Mouse (Mus musculus): ENCODE measurements around the gene Lor. TPM values are rescaled to one million over a fixed set of nuclear protein-coding genes. Genes with fewer than 3 reads are reported as not detected.
A peak's percentile ranks its signal among the peaks of the same experiment; 100 is the strongest.

Lor gene
- polyA plus RNA-seq (2015; fragmentation: Nextera tagmentation; extraction: Ambion mirVana), result 0.17 and 0.50 TPM in 2 replicates

DNA sequence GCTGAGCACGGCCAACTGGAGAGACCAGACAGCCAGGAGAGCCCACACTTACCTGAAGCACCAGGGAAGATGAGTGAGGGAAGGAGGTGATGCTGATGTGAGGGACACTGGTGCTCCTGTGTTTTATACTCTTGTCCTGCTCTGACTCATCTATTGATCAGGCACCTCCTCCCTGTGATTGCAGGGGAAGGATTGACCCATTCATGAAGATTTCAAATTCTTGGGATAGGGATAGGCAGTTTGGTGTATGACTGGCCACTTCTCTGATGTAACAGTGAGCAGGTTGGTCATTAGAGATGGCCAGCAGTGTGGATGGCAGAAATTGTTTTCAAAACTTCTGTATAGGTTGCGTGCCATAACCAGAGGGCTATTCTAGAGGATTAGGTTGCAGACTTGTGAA lies at the start of gene Lor:
Gene Lor, minus strand, starts transcription at position 101 of the 400 bp plus-strand sequence.
- Histone ChIP-seq H3K36me3 (ENCODE audit: control insufficient read depth, insufficient read depth, low read length) (no peaks in the 10 kb centered on the region), H3K27me3 (replicated peaks; ENCODE audit: control insufficient read depth, insufficient read depth, low read length) (peaks cover 18% of the 10 kb centered on the region), H3K4me2 (ENCODE audit: low read depth, low read length) (peak within 1 kb of the TSS; percentile 98), H3K9ac (ENCODE audit: low read depth, low read length) (no peak within 1 kb of the TSS), H3K4me3 (ENCODE audit: low read length) (peak within 1 kb of the TSS; percentile 75; the same call in 1 of the 2 replicates), H3K4me1 (ENCODE audit: control insufficient read depth, insufficient read depth, low read length) (no peaks in the 10 kb centered on the region), H3K9me3 (ENCODE audit: control insufficient read depth, low read length) (no peaks in the 10 kb centered on the region), H3K27ac (ENCODE audit: low read length) (no peak within 1 kb of the TSS)
- ATAC-seq, result no peak
- WGBS, result 88% methylated on average over 2 of the region's 2 CpGs

- H3K27ac ChIP-seq (ENCODE audit: low read length), result no peak within 1 kb of the TSS
- H3K27me3 ChIP-seq (replicated peaks; ENCODE audit: control insufficient read depth, insufficient read depth, low read length), result no peaks in the 10 kb centered on the region
- H3K4me3 ChIP-seq (ENCODE audit: low read length), result no peak within 1 kb of the TSS
- no peak for ATAC-seq
- 85% methylated on average over 5 of the region's 5 CpGs for WGBS
- no peak within 1 kb of the TSS for H3K9ac ChIP-seq (ENCODE audit: low read depth, low read length)
- H3K36me3 ChIP-seq (ENCODE audit: control insufficient read depth, insufficient read depth, low read length), result no peaks in the 10 kb centered on the region
- no peak within 1 kb of the TSS for H3K4me2 ChIP-seq (ENCODE audit: low read depth, low read length)
- H3K9me3 ChIP-seq (ENCODE audit: control insufficient read depth, low read length), result no peaks in the 10 kb centered on the region
- H3K4me1 ChIP-seq (ENCODE audit: control insufficient read depth, insufficient read depth, low read length), result no peaks in the 10 kb centered on the region
Observed at GRCm38 (mm10) chr3:92123847-92124246, 40.9 kb upstream of the Lor start, which contains the start of gene Prr9. Gene Prr9 (minus strand): TSS chr3:92123947.

DNA sequence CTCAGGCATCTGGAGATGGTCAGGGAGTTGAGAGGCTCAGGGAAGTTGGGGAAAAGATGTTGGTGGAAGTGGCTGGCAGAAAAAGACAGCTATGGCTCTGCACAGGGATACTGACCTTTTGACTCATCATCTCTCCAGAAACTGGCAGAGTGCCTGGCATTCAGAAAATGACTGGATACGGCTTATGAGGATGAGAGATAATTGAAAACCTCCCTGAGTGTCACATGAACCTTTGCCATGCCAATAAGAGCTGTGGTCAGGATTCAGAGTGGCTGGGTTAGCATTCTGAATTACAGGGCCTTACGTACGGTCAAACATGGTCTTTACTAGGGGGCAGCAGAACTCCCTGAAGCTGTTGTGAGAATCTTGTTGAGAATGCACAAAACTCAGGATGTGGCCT lies 38.0 kb upstream of the Lor start:
- no peak for ATAC-seq
- Histone ChIP-seq H3K27me3 (replicated peaks; ENCODE audit: control insufficient read depth, insufficient read depth, low read length) (no peaks in the 10 kb centered on the region), H3K9ac (ENCODE audit: low read depth, low read length) (no peak overlapping the region), H3K4me2 (ENCODE audit: low read depth, low read length) (no peak overlapping the region), H3K27ac (ENCODE audit: low read length) (no peak overlapping the region), H3K36me3 (ENCODE audit: control insufficient read depth, insufficient read depth, low read length) (no peaks in the 10 kb centered on the region), H3K4me1 (ENCODE audit: control insufficient read depth, insufficient read depth, low read length) (no peaks in the 10 kb centered on the region), H3K4me3 (ENCODE audit: low read length) (no peak overlapping the region), H3K9me3 (ENCODE audit: control insufficient read depth, low read length) (no peaks in the 10 kb centered on the region)
- WGBS, result 83% methylated on average over 3 of the region's 3 CpGs

- ATAC-seq, result peak; percentile 42; the same call in 1 of the 2 replicates
- no peaks in the 10 kb centered on the region for H3K36me3 ChIP-seq (ENCODE audit: control insufficient read depth, insufficient read depth, low read length)
- H3K27ac ChIP-seq (ENCODE audit: low read length), result no peak overlapping the region
- no peaks in the 10 kb centered on the region for H3K4me1 ChIP-seq (ENCODE audit: control insufficient read depth, insufficient read depth, low read length)
- no peak overlapping the region for H3K4me2 ChIP-seq (ENCODE audit: low read depth, low read length)
- H3K9ac ChIP-seq (ENCODE audit: low read depth, low read length), result no peak overlapping the region
- no peak overlapping the region for H3K4me3 ChIP-seq (ENCODE audit: low read length)
- 36% methylated on average over 3 of the region's 3 CpGs for WGBS
- H3K27me3 ChIP-seq (replicated peaks; ENCODE audit: control insufficient read depth, insufficient read depth, low read length), result no peaks in the 10 kb centered on the region
- no peaks in the 10 kb centered on the region for H3K9me3 ChIP-seq (ENCODE audit: control insufficient read depth, low read length)
Observed at GRCm38 (mm10) chr3:92117930-92118329, 35.0 kb upstream of the Lor start.

DNA sequence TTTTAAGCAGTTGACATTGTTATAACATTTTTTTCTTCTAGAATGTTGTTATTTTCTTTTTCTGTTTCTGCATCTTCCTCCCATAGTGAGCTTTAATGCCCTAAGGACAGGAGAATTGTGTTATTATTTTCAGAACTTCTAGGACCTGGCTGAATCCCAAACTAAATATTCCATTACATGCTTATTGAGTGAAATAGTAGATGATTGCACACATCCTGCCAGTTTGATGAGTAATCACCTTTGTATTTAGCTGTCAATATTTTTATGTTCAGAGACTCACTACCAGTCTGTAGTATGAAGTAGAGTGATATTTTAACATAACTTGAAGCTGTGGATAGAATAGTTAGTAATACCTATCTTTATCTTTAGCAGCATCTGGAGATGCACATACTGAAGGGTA lies 28.6 kb upstream of the Lor start:
- Histone ChIP-seq H3K9ac (ENCODE audit: low read depth, low read length) (no peak overlapping the region), H3K9me3 (ENCODE audit: control insufficient read depth, low read length) (no peaks in the 10 kb centered on the region), H3K4me2 (ENCODE audit: low read depth, low read length) (no peak overlapping the region), H3K4me1 (ENCODE audit: control insufficient read depth, insufficient read depth, low read length) (no peaks in the 10 kb centered on the region), H3K27ac (ENCODE audit: low read length) (no peak overlapping the region), H3K36me3 (ENCODE audit: control insufficient read depth, insufficient read depth, low read length) (no peaks in the 10 kb centered on the region), H3K4me3 (ENCODE audit: low read length) (no peak overlapping the region), H3K27me3 (replicated peaks; ENCODE audit: control insufficient read depth, insufficient read depth, low read length) (no peaks in the 10 kb centered on the region)
- no peak for ATAC-seq

DNA sequence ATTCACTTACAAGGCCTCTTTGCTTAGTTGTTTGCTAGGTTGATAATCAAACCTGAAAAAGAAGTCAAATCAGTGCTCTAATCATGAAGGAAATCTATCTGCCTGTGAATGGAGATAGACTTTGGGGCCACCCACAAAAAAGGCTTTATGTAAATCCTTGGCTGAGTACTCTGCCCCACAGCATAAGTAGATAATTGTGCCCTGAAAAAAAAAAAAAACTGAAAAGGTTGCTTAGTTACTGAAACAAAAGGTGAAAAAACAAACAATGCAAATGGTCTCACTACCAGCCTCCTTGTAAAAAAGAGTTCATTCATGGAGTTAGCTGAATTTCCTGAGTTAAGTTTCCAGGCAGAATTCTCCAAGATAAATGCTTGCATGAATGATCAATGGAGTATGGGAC lies 27.8 kb upstream of the Lor start:
- Histone ChIP-seq H3K4me1 (ENCODE audit: control insufficient read depth, insufficient read depth, low read length) (no peaks in the 10 kb centered on the region), H3K4me3 (ENCODE audit: low read length) (no peak overlapping the region), H3K9me3 (ENCODE audit: control insufficient read depth, low read length) (no peaks in the 10 kb centered on the region), H3K27me3 (replicated peaks; ENCODE audit: control insufficient read depth, insufficient read depth, low read length) (no peaks in the 10 kb centered on the region), H3K27ac (ENCODE audit: low read length) (no peak overlapping the region), H3K4me2 (ENCODE audit: low read depth, low read length) (no peak overlapping the region), H3K9ac (ENCODE audit: low read depth, low read length) (no peak overlapping the region), H3K36me3 (ENCODE audit: control insufficient read depth, insufficient read depth, low read length) (no peaks in the 10 kb centered on the region)
- ATAC-seq, result no peak

DNA sequence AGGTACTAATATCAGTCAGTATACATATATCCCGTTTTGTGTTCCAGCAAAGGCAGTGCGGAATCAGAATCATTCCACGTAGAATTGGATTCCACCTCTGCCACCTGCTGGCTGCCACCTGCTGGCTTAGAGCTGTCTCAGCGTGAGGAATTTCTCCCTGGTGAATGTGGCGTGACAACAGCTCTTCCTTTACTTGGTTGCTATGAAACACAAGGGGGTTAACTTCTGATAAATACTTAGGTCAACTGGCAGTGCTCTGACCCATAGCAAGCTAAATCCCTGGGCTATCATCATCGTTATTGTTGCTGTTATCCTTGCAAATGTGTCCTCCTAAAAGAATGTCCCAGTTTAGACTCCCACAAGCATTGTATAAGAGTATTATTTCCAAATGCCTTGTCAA lies 23.6 kb upstream of the Lor start:
- Histone ChIP-seq H3K27ac (ENCODE audit: low read length) (no peak overlapping the region), H3K36me3 (ENCODE audit: control insufficient read depth, insufficient read depth, low read length) (no peaks in the 10 kb centered on the region), H3K4me3 (ENCODE audit: low read length) (no peak overlapping the region), H3K27me3 (replicated peaks; ENCODE audit: control insufficient read depth, insufficient read depth, low read length) (no peaks in the 10 kb centered on the region), H3K9ac (ENCODE audit: low read depth, low read length) (no peak overlapping the region), H3K4me2 (ENCODE audit: low read depth, low read length) (no peak overlapping the region), H3K9me3 (ENCODE audit: control insufficient read depth, low read length) (no peaks in the 10 kb centered on the region), H3K4me1 (ENCODE audit: control insufficient read depth, insufficient read depth, low read length) (no peaks in the 10 kb centered on the region)
- ATAC-seq, result no peak
- 11% methylated on average over 6 of the region's 6 CpGs for WGBS

GRCm38 (mm10) chr3:92081285-92081931 lies 1.5 kb downstream of the Lor start:
- H3K9ac ChIP-seq (ENCODE audit: low read depth, low read length), result peak overlapping the region; percentile 68

DNA sequence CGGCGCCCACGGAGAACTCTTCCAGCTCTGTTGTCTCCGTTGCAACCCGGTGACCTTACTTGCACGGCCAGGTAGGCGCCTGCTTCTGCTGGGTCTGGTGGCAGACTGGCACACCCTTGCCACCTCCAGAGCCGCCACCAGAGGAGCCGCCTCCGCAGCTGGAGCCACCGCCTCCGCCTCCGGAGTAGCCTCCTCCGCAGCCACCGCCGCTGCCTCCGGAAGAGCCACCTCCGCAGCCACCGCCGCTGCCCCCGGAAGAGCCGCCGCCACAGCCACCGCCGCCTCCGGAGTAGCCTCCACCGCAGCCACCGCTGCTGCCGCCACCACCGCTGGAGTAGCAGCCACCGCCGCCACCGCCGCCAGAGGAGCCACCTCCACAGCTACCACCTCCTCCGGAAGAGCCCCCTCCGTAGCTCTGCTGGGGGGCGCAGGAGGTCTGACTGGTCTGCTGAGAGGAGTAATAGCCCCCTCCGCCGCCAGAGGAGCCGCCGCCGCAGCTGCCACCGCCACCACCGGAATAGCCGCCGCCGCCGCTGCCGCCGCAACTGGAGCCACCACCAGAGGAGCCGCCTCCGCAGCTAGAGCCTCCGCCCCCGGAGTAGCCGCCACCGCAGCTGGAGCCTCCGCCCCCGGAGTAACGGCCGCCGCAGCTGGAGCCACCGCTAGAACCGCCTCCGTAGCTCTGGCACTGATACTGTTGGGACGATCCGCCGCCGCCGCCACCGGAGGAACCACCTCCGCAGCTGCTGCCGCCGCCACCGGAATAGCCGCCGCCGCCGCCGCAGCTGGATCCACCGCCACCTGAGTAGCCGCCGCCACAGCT lies 2.3 kb downstream of the Lor start:
- Histone ChIP-seq H3K4me2 (ENCODE audit: low read depth, low read length) (peak overlapping the region; percentile 98), H3K4me1 (ENCODE audit: control insufficient read depth, insufficient read depth, low read length) (no peaks in the 10 kb centered on the region), H3K27ac (ENCODE audit: low read length) (no peak overlapping the region; the same call in 1 of the 2 replicates), H3K27me3 (replicated peaks; ENCODE audit: control insufficient read depth, insufficient read depth, low read length) (peaks cover 18% of the 10 kb centered on the region), H3K9me3 (ENCODE audit: control insufficient read depth, low read length) (no peaks in the 10 kb centered on the region), H3K36me3 (ENCODE audit: control insufficient read depth, insufficient read depth, low read length) (no peaks in the 10 kb centered on the region), H3K4me3 (ENCODE audit: low read length) (peak overlapping the region; percentile 75), H3K9ac (ENCODE audit: low read depth, low read length) (peak overlapping the region; percentile 68)
- ATAC-seq, result peak; percentile 93
- under 1% methylated on average over 75 of the region's 82 CpGs for WGBS

More at GRCm38 (mm10) chr3:92081285-92081931, 1.5 kb downstream of the Lor start:
- Histone ChIP-seq H3K4me3 (ENCODE audit: low read length) (peak overlapping the region; percentile 75), H3K27me3 (replicated peaks; ENCODE audit: control insufficient read depth, insufficient read depth, low read length) (peaks cover 18% of the 10 kb centered on the region), H3K4me1 (ENCODE audit: control insufficient read depth, insufficient read depth, low read length) (no peaks in the 10 kb centered on the region), H3K9me3 (ENCODE audit: control insufficient read depth, low read length) (no peaks in the 10 kb centered on the region), H3K36me3 (ENCODE audit: control insufficient read depth, insufficient read depth, low read length) (no peaks in the 10 kb centered on the region), H3K4me2 (ENCODE audit: low read depth, low read length) (peak overlapping the region; percentile 98), H3K27ac (ENCODE audit: low read length) (no peak overlapping the region; the same call in 1 of the 2 replicates)
- ATAC-seq, result peak; percentile 84
- 0% methylated on average over 72 of the region's 76 CpGs for WGBS
